Mouse (Mus musculus) left cerebral cortex, postnatal 10 days (tissue): ENCODE measurements at regions not wholly inside any gene's neighbourhood (a gene's known extent, or its start where the extent isn't known, plus 50 kb on each side); places are given as distances from the start of the nearest gene placed in this dataset.
A peak's percentile ranks its signal among the peaks of the same experiment; 100 is the strongest.

Experiments
- DNase-seq, 2 experiments: peaks; one replicate each; pipeline ENCODE4 v3.0.0; 2021 to 2022; ENCODE audit warnings: low spot score in 2 of 2, mixed read lengths in 1 of 2; ENCODE audit errors: extremely low spot score in 1 of 2
- intact Hi-C: fragments of 180-260 bp; cut with DNase I; formaldehyde crosslinking; loops from one replicate; pipeline ENCODE4 v1.15.1; 2025

- no peak for DNase-seq
- intact Hi-C loops = no loop called here
These were observed 89.2 kb upstream of the Irf2bp2 start for GRCm38 (mm10) chr8:126682817-126683554.

GRCm38 (mm10) chr8:126681948-126682651, 88.3 kb upstream of the Irf2bp2 start:
- intact Hi-C loops = no loop called here

GRCm38 (mm10) chr8:126678004-126678751, 84.4 kb upstream of the Irf2bp2 start:
- no peak for DNase-seq
- intact Hi-C loops = loop anchor here (5.0 kb wide), 1 partner anchor 54 kb away; no protein-coding TSS in a partner anchor

More at GRCm38 (mm10) chr8:126681948-126682651, 88.3 kb upstream of the Irf2bp2 start:
- no peak for DNase-seq

- intact Hi-C loops = loop anchor here (5.0 kb wide), 1 partner anchor 57 kb away; no protein-coding TSS in a partner anchor
- no peak for DNase-seq
These were observed 81.4 kb upstream of the Irf2bp2 start for GRCm38 (mm10) chr8:126675153-126675552.

- intact Hi-C loops = no loop called here
- no peak for DNase-seq
These were observed 79.4 kb upstream of the Irf2bp2 start for GRCm38 (mm10) chr8:126673038-126673740.

- DNase-seq = no peak
- intact Hi-C loops = no loop called here
These were observed 77.8 kb upstream of the Irf2bp2 start for GRCm38 (mm10) chr8:126671594-126671993.

GRCm38 (mm10) chr8:126669919-126670318, 76.1 kb upstream of the Irf2bp2 start:
- no peak for DNase-seq
- intact Hi-C loops = loop anchor here (5.0 to 10.0 kb wide), 4 partner anchors 87 to 225 kb away; no protein-coding TSS in a partner anchor

GRCm38 (mm10) chr8:126669154-126669553, 75.4 kb upstream of the Irf2bp2 start:
- intact Hi-C loops = loop anchor here (5.0 to 10.0 kb wide), 4 partner anchors 88 to 226 kb away; no protein-coding TSS in a partner anchor
- DNase-seq = no peak

- intact Hi-C loops = loop anchor here (5.0 to 10.0 kb wide), 4 partner anchors 89 to 226 kb away; no protein-coding TSS in a partner anchor
- DNase-seq = no peak
These were observed 74.9 kb upstream of the Irf2bp2 start for GRCm38 (mm10) chr8:126668657-126669025.

- intact Hi-C loops = loop anchor here (2.0 to 10.0 kb wide), 5 partner anchors 73 to 227 kb away; no protein-coding TSS in a partner anchor
- DNase-seq = peak; percentile 81 to 83
These were observed 74.2 kb upstream of the Irf2bp2 start for GRCm38 (mm10) chr8:126667721-126668656.

GRCm38 (mm10) chr8:126667086-126667720, 73.4 kb upstream of the Irf2bp2 start:
- intact Hi-C loops = loop anchor here (2.0 to 10.0 kb wide), 5 partner anchors 72 to 228 kb away; no protein-coding TSS in a partner anchor
- DNase-seq = peak; percentile 41 to 46

- peak; percentile 100 for DNase-seq
- intact Hi-C loops = loop anchor here (2.0 to 10.0 kb wide), 5 partner anchors 72 to 228 kb away; no protein-coding TSS in a partner anchor
These were observed 72.7 kb upstream of the Irf2bp2 start for GRCm38 (mm10) chr8:126666327-126667085.

- intact Hi-C loops = loop anchor here (2.0 to 10.0 kb wide), 5 partner anchors 71 to 229 kb away; no protein-coding TSS in a partner anchor
- peak; percentile 52 to 56 for DNase-seq
These were observed 71.9 kb upstream of the Irf2bp2 start for GRCm38 (mm10) chr8:126665581-126666241.

GRCm38 (mm10) chr8:126664891-126665290, 71.1 kb upstream of the Irf2bp2 start:
- intact Hi-C loops = loop anchor here (5.0 to 10.0 kb wide), 4 partner anchors 92 to 230 kb away; no protein-coding TSS in a partner anchor
- no peak for DNase-seq
